Mouse (Mus musculus): ENCODE measurements around the gene Kcnj16. TPM values are rescaled to one million over a fixed set of nuclear protein-coding genes. Genes with fewer than 3 reads are reported as not detected.
A peak's percentile ranks its signal among the peaks of the same experiment; 100 is the strongest.

The Kcnj16 gene
- total RNA-seq, 2 experiments from 2014 or later = not detected

DNA sequence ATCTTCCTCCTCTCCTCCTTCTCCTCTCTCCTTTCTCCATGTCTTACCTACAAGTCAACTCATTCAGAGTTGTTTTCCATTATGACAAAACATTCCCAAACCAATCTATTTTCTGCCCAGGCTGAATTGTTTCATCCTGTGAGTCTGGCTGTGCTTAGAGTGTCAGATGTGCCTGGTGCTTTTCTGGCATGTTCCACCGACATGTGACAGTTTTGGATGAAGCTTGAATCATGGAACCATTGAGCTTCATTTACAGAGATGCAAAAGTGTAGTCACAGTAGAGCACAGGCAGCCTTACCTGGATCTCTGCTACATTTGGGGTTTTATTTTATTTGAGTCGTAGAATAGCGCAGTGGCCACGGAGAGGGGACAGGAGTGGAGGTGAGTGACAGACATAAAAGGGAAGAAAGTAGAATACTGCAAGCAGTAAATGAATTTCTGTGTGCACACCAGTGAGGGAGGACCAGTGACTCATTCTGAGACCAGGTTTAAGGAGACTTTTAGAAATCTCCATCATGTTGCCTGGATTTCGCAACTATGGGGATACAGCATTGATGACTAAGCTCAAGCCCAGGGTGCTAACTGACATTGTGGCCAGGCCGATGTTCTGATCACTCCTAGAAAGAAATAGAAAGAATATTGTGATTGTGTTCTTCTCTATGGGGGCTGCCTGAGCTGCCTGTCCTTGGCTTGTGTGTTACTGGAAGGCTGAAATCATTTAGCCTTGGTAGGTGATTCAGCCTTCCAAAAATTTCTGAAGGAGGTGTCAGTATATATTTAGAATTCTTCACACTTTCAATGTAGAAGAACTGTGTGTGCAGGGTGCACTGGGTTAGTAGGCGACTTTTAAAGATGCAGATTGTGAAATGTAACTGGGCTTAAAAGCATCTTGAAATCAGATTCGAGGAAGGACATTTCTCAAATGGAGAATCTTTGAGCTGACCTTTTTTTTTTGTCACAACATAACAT, 87.3 kb downstream of the Kcnj16 start:
- peak; percentile 81 for ATAC-seq (replicated peaks; ENCODE audit: poor library complexity, severe bottlenecking)

DNA sequence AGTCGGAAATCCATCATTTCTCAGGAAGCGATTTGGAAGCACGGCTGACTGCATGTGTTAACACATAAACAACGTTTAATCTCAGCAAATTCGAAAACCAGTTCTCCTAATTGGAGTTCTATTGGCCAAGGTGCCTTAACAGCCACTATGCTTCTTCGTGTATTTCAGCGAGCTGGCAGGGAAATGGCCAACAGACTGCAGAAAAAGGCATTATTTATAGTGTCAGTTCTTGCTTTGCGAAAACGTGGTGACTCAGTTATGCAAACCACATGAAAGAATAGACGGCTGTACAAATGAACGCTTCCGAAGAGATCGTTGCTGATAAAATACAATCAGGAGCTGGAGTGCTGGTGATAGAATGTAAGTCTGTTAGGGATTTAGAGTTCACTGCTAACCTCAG, 88.2 kb downstream of the Kcnj16 start:
- ATAC-seq (replicated peaks; ENCODE audit: poor library complexity, severe bottlenecking) = no peak

DNA sequence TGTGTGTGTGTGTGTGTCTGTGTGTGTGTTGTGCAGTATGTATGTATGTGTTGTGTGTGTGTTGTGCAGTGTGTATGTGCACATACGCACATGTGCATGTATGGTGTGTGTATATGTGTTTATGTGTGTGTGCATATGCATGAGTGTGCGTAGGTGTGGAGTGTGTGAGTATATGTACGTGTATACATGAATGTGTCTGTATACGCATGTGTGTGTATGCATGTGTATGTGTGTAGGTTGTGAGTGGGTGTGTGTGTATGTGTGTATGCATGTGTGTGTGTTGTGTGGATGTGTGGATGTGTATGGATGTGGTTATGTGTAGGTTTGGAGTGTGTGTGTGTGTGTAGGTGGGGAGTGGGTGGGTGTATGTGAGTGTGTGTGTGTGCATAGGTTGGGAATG, 89.6 kb downstream of the Kcnj16 start:
- no peak for ATAC-seq (replicated peaks; ENCODE audit: poor library complexity, severe bottlenecking)

DNA sequence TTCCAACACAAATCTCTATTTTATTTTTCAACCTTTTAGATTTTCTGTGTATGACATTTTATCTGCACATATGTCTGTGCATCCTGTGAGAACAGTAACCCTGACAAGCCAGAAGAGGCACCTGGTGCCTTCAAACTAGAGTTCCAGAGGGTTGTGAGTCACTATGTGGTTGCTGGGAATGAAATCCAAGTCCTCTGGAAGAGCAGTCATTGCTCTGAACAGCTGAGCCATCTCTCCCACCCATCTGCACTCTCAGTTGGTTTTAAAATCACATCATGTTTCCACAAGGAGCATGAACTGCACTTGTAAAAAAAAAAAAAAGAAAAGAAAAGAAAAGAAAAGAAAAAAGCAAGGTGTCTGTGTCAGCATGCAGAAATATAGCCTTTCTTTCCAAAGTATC, 91.6 kb downstream of the Kcnj16 start:
- ATAC-seq (replicated peaks; ENCODE audit: poor library complexity, severe bottlenecking) = no peak

DNA sequence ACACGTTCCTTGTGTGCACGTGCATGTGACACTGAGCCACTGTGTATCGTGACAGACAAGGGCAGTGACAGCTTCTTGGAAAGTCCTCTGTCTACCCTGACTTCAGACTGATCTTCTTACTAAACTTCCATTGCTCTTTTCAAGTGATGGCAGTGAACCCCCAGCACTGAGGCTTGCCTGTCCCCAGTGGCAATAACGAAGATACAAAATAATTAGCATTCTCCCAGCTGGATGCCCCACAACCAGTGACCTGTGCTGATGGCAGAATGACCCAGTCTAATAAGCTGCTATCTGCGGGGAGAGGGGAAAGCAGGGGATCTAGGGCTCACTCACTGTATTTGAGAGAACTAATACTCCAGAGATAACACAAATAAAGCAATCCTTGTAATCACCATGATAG, 92.4 kb downstream of the Kcnj16 start:
- ATAC-seq (replicated peaks; ENCODE audit: poor library complexity, severe bottlenecking) = no peak

DNA sequence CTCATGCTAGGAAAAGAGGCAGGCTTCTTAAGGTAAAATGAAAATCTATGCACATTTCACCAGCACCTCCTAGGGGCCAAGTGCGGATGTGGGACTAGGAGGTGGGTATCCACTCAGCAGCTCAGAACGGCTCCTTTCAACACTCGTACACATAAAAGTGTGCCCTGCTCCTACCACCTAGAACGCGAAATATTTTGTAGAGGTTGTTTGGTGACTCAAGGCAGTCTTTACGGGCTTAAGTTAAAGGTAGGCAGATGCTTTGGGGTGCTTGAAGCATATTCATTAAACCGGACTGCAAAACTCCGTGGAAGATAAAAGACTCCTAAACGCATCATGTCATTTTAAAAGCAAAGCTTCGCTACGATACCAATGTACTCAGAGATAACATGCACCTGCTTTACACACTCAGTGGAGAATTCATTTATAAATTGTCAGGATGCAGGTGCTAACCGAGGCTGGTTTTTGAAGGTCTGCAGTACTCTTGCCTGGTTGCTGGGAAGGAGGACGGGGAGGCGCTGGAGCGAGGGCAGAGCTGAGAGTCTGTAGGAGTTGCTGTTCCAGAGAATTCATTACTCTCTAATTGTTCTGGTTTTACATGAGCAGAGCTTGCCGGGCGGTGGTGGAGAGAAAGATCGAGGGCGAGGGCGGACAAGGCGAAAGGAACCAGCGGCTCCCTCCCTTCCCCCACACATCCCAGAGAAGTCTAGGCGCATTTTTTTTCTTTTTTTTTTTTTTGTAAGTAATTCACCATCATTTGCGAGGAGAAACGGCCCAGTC, 97.1 kb downstream of the Kcnj16 start:
- ATAC-seq (replicated peaks; ENCODE audit: poor library complexity, severe bottlenecking) = peak; percentile 26

DNA sequence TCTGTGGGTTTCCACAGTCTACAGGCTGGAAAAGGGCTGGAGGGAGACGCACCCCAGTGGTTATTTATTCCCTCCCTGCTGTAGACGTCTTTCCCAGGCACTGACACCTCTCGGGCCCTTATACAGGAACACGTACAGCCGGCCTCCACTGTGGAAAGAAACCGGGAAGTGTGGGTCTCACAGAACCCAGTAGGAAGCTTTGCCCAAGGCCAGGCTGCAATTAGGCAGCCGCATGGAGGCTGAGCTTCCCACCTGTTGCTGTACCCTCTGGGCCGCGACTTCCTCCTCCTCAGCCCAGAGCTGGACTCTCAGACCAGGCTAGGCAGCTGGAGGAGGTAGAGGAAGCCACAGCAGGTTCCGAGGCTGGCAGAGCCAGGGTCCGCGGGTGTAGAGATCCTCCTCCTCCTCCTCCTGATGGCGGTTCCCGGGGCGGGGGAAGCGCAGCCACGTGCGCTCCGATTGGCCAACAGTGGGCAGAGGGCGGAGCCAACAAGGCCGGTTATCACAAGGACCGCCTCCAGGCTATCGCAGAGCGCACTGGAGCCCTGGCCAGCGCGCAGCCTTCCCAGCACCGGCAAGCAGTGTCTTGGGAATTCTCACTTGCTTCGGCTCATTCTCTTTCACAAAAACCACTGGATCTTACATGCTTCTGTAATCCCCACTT, 97.9 kb downstream of the Kcnj16 start, which contains the start of gene Kcnj2:
Gene Kcnj2, plus strand, starts transcription at position 530 of the 664 bp plus-strand sequence.
- ATAC-seq (replicated peaks; ENCODE audit: poor library complexity, severe bottlenecking) = peak; percentile 90

DNA sequence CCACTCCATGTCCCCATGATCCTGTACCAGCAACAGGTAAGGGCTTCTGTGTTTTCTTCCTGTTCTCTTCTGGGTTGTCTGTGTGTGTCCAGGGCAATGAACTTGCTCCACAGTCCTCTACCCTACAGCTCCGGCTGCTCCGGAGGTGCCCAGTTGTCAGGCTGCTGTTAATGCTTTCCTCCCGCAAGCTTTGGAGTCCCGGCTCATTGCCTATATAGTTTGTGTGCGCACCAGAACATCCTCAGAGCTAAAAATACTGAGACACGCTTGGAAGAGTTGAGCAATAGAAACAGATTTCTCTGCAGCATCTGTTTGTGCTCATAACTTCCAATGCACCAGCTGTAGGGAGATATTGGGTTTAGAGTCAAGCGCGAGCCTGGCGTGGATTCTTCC, 98.5 kb downstream of the Kcnj16 start:
- peak; percentile 49 for ATAC-seq (replicated peaks; ENCODE audit: poor library complexity, severe bottlenecking)

DNA sequence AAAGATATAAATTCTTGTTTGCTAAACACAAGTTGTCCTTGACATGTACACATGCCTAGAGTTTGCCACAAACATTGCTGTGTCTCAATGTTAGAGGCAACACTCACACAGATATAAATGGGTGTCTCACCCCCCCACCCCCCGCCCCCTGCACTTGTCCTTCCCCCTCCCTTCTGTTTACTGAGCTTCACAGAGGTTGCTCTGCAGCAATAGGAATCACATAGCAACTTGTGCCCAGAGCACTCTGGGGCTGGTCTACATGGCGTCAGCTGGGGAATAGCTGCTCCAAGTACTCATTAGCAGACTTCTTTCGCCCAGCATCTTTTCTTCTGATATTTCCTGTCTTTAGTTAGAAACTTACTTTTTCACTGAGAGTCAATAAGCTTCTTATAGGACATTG, 100.0 kb downstream of the Kcnj16 start:
- ATAC-seq (replicated peaks; ENCODE audit: poor library complexity, severe bottlenecking) = no peak

DNA sequence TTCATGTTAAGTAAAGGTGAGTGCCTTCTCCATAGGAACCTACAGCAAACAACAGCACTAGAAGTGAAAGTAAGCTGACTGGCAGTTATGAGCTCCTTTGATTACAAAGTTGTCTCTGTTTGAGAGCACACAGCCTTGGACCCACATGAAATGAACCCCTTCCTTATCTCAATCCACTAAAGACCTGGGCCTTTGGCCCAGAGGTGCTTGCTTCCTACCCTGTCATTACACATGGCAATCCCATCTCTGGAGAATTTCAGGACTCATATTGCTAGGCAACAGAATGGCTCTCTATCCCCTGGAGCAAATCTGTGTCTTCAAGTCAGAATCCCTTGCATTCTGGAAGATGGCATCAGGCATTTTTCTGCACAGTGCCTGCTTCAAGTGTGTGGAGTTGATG, 102.6 kb downstream of the Kcnj16 start:
- no peak for ATAC-seq (replicated peaks; ENCODE audit: poor library complexity, severe bottlenecking)

DNA sequence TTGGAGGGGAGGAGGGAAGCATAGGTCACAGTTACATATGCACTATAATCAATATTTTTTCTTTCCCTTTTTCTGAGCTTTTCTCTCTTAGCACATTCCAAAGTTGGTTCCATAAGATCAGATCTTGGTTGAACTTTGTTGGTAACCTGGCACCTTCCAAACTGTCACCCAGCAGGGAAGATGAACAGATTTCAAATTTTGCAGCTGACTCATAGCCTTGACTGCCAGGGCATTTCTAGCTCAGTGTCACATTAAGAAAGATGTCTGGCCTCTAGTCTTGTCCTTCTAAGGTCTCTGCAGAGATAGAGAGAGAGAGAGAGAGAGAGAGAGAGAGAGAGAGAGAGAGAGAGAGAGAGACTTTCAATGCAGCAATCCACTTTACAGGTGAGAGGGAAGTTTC, 106.3 kb downstream of the Kcnj16 start:
- ATAC-seq (replicated peaks; ENCODE audit: poor library complexity, severe bottlenecking) = no peak

Other genes with a start within 250 kb of the Kcnj16 start
- gene Kcnj2, start 98.1 kb downstream of the Kcnj16 start, total RNA-seq (2014; fragmentation: Nextera tagmentation) = 5.4 TPM in 2 replicates
- 15.0 and 18.4 TPM in 2 replicates for gene Kcnj2, start 98.1 kb downstream of the Kcnj16 start, total RNA-seq (2017)